Mouse (Mus musculus): ENCODE measurements around the gene Ifne.
"Not testable (repeated sequence)": the region's sequence is repeated elsewhere in the genome, so short reads cannot be mapped to it uniquely, and the experiment has no call there.

Gene Ifne

DNA sequence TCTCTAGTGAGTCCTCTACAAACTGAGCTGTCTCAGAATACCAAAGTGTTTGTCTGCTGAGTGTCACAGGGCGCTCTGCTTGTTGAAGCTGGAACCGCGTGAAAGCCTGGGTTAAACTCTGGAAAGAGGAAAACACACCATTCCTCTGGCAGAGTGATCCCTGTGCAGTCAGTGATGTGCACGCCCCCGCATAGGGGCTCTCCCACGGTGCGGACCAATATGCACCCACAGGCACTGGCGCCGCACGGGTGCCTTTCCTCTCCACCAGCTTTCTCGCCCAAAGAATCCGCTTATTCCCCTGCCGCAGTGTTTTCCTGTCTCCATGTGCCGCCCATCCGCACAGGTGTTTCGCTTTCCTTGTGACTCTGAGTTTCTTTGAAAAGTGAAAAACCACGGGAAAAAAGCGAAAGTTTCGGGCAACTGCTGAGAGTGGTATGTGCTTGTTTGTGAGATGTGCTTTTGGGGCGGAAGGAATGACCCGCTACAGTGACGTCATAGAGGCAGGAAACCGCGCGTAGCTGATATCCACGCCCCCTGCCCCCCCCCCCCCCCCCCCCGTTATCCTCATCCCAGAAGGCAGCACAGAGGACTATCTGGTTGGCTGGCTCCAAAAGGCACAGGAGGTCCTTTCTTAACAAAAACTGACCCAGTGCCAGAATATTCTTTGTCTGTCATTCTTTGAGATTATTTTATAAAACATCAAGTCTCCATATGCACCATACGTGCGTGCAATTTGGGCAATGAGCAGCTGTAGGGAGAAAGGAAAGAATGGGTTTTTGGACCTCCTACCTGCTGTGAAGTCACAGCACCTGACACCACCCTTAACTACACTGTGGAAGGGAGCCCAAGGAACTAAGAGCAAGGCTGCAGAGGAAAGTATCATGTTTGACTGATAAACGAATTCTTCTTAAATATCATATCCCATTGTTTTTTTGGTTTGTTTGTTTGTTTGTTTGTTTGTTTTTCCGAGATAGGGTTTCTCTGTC is 11.8 kb downstream of the Ifne start:
- DNase-seq (ENCODE audit: low read depth, low spot score), result peak; percentile 61

DNA sequence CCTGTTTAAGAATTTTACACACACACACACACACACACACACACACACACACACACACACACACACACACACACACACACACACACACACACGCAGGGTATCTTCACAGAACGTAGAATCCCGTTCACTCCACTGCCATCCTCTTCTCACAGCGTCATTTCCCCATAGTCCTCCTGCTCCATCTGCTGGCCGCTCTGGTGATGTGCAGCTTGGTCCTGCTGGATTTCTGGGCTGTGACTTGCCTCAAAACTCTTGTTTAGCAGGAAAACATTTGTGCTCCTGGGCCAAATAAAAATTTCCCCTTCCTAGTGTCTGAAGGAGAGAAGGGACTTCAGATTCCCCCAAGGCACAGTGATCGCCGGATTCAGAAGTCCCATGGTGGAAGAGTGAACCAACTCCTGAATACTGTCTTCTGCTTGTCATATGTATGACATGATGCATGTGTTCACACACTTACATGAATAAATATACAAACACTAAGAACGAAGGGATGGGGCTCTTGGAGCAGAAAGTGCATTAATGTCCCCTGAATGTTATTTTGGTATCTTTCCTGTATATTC is 12.6 kb downstream of the Ifne start:
- peak; percentile 80 for DNase-seq (ENCODE audit: low read depth, low spot score)

DNA sequence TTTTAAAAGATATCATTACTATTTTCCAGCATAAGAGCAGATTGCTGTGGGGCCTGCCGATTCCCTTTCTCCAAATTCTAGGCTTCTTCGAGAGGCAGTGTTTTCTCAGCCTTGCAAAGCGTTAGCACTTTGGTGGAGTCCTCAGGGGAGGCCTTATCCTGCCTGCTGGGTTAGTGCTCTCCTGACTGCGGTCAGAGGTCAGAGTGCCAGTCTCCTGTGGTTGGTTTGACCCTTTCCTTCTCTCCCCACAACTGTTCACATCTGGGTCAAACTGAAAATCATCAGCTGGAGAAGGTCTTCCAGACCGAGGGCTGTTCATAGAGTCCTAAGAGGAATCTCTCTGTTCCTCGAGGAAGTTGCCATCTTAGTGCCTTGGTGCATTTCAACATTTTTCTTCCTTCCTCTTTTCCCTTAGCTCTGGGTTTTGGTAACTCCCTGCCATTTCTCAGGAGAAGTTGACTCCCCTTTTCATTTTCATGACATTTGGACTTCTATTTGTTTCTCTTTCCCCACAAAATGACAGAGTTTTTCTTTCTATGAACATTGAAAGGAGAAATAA is 14.9 kb downstream of the Ifne start:
- no peak for DNase-seq (ENCODE audit: low read depth, low spot score)

GRCm38 (mm10) chr4:88864599-88864998 is 15.4 kb downstream of the Ifne start:
- DNase-seq (ENCODE audit: low read depth, low spot score), result peak; percentile 84

- DNase-seq (ENCODE audit: low read depth, low spot score), result no peak
These were observed 16.7 kb downstream of the Ifne start for GRCm38 (mm10) chr4:88863309-88863708.

DNA sequence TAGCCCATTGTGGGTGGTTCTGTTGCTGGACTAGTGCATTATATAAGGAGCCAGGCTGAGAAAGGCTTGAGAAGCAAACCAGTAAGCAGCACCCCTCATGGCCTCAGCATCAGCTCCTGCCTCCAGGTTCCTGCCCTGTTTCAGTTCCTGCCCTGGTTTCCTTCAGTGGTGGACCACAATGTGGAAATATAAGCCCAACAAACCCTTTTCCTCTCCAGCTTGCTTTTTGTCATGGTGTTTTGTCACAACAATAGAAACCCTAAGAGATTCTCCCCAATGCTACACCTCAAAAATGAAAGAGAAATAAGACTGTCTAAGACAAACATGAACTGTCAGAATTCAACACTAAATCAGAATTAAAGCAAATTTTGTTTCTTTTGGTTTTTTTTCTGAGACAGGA is 20.8 kb downstream of the Ifne start:
- no peak for DNase-seq (ENCODE audit: low read depth, low spot score)

DNA sequence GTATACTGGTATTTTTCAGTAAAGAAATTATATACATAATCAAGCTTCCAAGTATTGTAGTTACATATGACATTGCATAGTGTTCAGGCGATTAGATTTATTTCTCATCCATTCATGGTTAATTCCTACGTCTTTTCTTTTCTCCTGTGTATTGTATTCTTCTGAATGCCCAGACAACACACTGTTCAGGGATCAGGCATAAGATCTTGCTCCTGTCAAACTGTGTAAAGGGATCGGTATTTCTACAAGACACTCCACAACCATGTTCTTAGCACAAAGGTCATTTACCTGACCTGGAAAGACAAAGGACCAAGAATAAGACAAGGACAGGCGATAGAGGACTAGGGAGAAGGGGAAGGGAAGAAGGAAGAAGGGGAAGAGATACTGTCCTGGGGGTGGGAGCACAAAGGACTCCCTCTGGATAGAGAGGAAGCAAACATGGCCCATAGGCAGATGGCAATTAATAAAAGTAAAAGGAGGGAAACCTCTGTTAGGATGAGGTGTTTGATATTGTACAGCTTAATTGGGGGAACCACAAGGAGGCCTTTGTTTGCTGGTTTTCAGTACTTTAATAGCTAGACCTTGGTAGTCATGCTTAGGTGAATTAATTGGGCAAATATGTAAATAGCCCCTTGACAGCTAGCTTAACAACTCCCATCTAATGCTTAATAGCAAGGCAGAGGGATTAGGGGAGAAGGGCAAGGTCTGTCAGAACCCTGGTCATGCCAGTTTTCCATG is 28.8 kb downstream of the Ifne start:
- DNase-seq (ENCODE audit: low read depth, low spot score), result no peak

DNA sequence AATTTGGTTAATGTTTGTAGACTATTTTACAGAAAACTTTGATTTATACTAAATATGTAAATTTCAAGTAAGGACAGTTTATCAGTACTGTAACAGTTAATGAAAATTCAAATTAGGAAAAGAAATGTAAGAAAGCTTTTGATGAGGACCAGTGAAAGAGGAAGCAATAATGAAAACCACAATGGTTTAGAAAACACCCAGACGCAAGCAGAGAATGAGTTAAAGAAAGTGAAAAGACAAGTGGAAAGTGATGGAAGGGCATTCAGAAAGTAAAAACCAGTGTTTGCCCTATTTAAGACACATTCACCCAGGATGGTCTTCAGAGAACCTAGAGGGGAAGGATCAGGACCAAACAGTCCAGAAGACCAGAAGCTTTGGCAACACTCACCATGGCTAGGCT is 30.3 kb downstream of the Ifne start, which contains the start of gene Ifna1:
Gene Ifna1 (plus strand): TSS at position 390 of the 400 bp plus-strand sequence.
- DNase-seq (ENCODE audit: low read depth, low spot score), result no peak

DNA sequence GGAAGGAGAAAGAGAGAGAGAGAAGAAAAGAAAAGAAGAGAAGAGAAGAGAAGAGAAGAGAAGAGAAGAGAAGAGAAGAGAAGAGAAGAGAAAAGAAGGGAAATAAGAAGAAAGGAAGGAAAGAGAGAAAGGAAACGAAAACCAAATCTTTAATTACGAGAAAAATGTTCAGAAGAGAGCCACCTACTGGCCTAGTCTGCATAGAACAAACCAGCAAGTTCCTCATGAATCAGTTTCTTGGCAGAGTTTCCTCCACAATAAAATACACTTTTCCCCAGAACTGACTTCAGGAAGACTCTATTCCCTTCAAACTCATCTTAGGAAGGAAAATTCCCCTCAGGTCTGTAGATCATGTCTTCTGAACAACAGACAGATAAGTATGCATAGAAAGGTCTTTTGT is 34.7 kb downstream of the Ifne start:
- DNase-seq (ENCODE audit: low read depth, low spot score), result no peak

- DNase-seq (ENCODE audit: low read depth, low spot score), result no peak
These were observed 38.5 kb downstream of the Ifne start, which contains the start of gene Ifna4 for GRCm38 (mm10) chr4:88841438-88841911. Gene Ifna4, plus strand, starts transcription at chr4:88841861.

GRCm38 (mm10) chr4:88840058-88840457 is 39.9 kb downstream of the Ifne start:
- no peak for DNase-seq (ENCODE audit: low read depth, low spot score)

GRCm38 (mm10) chr4:88838828-88839227 is 41.2 kb downstream of the Ifne start:
- peak; percentile 24 for DNase-seq (ENCODE audit: low read depth, low spot score)

- not testable (repeated sequence) for DNase-seq (ENCODE audit: low read depth, low spot score)
These were observed 44.8 kb downstream of the Ifne start, which contains the start of gene Ifna5 for GRCm38 (mm10) chr4:88835225-88835624. Gene Ifna5, plus strand, starts transcription at chr4:88835525.

DNA sequence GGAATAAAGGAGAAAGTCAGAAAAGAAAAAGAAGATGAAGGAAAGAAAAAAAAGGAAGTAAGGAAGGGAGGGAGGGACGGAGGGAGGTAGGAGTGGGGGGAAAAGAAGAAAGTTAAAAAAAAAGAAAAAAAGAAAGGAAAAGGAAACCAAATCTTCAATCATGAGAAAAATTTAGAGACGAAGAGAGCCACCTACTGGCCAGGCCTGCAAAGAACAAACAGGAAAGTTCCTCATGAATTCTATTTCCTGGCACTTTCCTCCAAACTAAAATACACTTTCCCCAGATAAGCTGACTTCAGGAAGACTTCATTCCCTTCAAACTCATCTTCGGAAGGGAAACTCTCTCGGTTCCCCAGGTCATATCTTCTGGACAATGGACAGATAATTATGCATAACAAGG is 49.5 kb downstream of the Ifne start:
- DNase-seq (ENCODE audit: low read depth, low spot score), result peak; percentile 19
